Mouse (Mus musculus): ENCODE results near the gene Icosl.

GRCm38 (mm10) chr10:78105548-78105947 is 36.4 kb downstream of the Icosl start:
- no peak for TF ChIP-seq CTCF (IDR thresholded peaks at IDR 0.05; ENCODE audit: insufficient read depth, low read depth, low read length)
- TF ChIP-seq POLR2A (IDR thresholded peaks at IDR 0.05; ENCODE audit: insufficient read depth, low read depth, low read length), result no peak

Data from olfactory bulb, adult 2 months (tissue).